Mouse (Mus musculus): Measurements from ENCODE around the gene Pnmal1.

DNA sequence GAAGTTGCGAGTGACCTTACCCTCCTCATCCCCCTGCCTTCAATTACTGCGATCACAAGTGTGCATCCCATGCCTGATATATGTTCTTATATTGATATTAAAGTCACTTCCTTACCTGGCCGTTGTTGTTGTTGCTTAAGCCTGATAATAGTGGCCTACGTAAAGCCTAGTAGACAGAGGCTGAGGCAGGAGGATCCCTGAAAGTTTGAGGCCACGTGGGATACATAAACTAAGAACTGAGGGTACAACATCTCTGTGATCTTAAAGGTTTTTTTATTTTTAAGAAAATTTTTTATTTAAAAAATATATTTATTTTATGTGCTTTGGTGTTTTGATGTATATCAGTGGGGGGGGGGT lies 33.0 kb downstream of the Pnmal1 start, which contains the start of gene Ccdc8:
- TF ChIP-seq POLR2A (IDR thresholded peaks at IDR 0.05; ENCODE audit: extremely low read depth, insufficient read depth, low read length) (no peak), CTCF (IDR thresholded peaks at IDR 0.05; ENCODE audit: extremely low read depth, insufficient read depth, low read length) (no peak)
